Mouse (Mus musculus) C2C12 (cell line): ENCODE measurements around the gene Gm11938.

Experiments used
- CEBPB ChIP-seq: IDR thresholded peaks from one replicate; pipeline ENCODE4 v1.6.1; 2011; ENCODE audit warnings: low read depth, mild to moderate bottlenecking, control low read depth, moderate library complexity
- CTCF ChIP-seq: IDR thresholded peaks from one replicate; pipeline ENCODE4 v1.5.1; 2011; ENCODE audit not compliant: control insufficient read depth, insufficient read depth, insufficient read length
- MAX ChIP-seq: IDR thresholded peaks from one replicate; pipeline ENCODE4 v1.6.1; 2011; ENCODE audit warnings: mild to moderate bottlenecking, control low read depth
- MYOG ChIP-seq: IDR thresholded peaks from one replicate; pipeline ENCODE4 v1.6.1; 2011; ENCODE audit not compliant: control insufficient read depth, insufficient read length; ENCODE audit errors: extremely low read depth
- USF1 ChIP-seq: IDR thresholded peaks from one replicate; pipeline ENCODE4 v1.6.1; 2011; ENCODE audit warnings: low read depth, mild to moderate bottlenecking, control low read depth, moderate library complexity

DNA sequence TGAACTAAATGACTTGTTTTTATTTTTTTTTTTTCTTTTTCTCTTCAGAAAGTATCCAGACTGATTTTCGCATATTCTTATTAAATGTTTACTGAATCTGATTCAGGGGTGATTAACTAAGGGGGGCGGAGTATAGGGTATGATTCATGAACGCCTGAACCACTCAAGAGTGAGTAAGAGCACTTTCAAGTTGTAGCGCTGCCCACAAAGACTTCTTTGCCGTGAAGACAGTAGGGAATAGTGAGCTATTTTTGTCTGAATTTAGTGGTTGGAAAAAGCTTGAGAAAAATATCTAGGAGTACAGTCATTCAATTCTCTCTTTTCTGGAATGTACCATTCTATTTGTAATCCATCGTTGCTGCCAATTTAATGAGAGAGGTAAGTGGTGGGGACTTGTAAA, 21.5 kb downstream of the Gm11938 start:
- TF ChIP-seq CTCF (no peak), MAX (no peak), CEBPB (no peak), MYOG (no peak), USF1 (no peak)
